Mouse (Mus musculus) heart, adult 2 months (tissue): ENCODE measurements around the gene Rasl11a.

Experiments used
- CTCF ChIP-seq: fragments of 200-600 bp; IDR thresholded peaks from 2 replicates; pipeline ENCODE4 v1.8.1; 2022; ENCODE audit warnings: antibody characterized with exemption, mild to moderate bottlenecking, moderate library complexity
- POLR2A ChIP-seq: fragments of 200-500 bp; IDR thresholded peaks from 2 replicates; pipeline ENCODE4 v1.6.1; 2011; ENCODE audit warnings: mild to moderate bottlenecking, low read depth, low read length, control low read depth; ENCODE audit not compliant: insufficient read depth

DNA sequence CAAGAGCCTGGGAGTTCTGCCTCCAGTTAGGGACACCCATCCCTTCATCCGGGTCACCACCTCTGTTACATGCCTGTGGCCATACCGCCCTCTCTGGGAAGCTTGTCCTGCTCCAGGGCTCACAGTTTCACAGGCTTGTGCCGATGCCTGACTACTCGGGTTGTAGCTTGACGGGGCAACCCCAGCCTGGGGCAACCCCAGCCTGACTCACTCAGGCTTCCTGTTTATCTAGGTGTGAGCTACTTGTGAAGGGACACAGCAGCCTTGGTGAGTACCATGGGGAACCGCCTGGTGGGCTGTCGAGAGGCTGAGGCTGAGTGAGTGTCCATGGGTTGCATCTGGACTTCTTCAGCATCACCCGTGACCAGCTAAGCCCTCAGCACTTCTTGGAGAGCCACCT is 12.7 kb downstream of the Rasl11a start:
- no peak for TF ChIP-seq CTCF
- TF ChIP-seq POLR2A: no peak
